Mouse (Mus musculus) kidney, adult 8-10 months (tissue): ENCODE results near the gene Zfp14.

Source experiments
- DNase-seq, 2 experiments: peaks; one replicate each; pipeline ENCODE4 v3.0.0; 2022

Gene Zfp14

GRCm38 (mm10) chr7:30027331-30027730 lies 23.8 kb downstream of the Zfp14 start:
- no peak for DNase-seq

- DNase-seq: no peak
Measured at GRCm38 (mm10) chr7:30025358-30025757, 25.8 kb downstream of the Zfp14 start.

GRCm38 (mm10) chr7:30023800-30024199 lies 27.4 kb downstream of the Zfp14 start:
- DNase-seq: no peak

- DNase-seq: no peak
Measured at GRCm38 (mm10) chr7:30023324-30023723, 27.9 kb downstream of the Zfp14 start.

GRCm38 (mm10) chr7:30019543-30019942 lies 31.6 kb downstream of the Zfp14 start:
- DNase-seq: no peak

GRCm38 (mm10) chr7:30017226-30017625 lies 34.0 kb downstream of the Zfp14 start:
- DNase-seq: no peak

- peak; percentile 51 to 60 for DNase-seq
Measured at GRCm38 (mm10) chr7:30012956-30013363, 38.2 kb downstream of the Zfp14 start.

- no peak for DNase-seq
Measured at GRCm38 (mm10) chr7:30010551-30011195, 40.5 kb downstream of the Zfp14 start.

GRCm38 (mm10) chr7:30009321-30010085 lies 41.7 kb downstream of the Zfp14 start:
- peak in 1 of 2 experiments; percentile 44 for DNase-seq

- DNase-seq: no peak
Measured at GRCm38 (mm10) chr7:30008020-30008690, 43.0 kb downstream of the Zfp14 start.

GRCm38 (mm10) chr7:30007601-30008000 lies 43.6 kb downstream of the Zfp14 start:
- DNase-seq: no peak

- DNase-seq: no peak
Measured at GRCm38 (mm10) chr7:30000601-30001000, 50.6 kb downstream of the Zfp14 start.

- no peak for DNase-seq
Measured at GRCm38 (mm10) chr7:29995134-29995533, 56.0 kb downstream of the Zfp14 start.

GRCm38 (mm10) chr7:29993340-29993739 lies 57.8 kb downstream of the Zfp14 start:
- no peak for DNase-seq

GRCm38 (mm10) chr7:29992698-29993097 lies 58.5 kb downstream of the Zfp14 start:
- DNase-seq: no peak

GRCm38 (mm10) chr7:29989031-29989430 lies 62.1 kb downstream of the Zfp14 start:
- peak; percentile 34 to 53 for DNase-seq

GRCm38 (mm10) chr7:29987551-29987950 lies 63.6 kb downstream of the Zfp14 start:
- DNase-seq: no peak
